In genomic region chr17:31058745-31059085, GRCm38 (mm10) we compare ENCODE assay signal across 7 mouse cellular contexts. TPM values are rescaled to one million over a fixed set of nuclear protein-coding genes. Genes with fewer than 3 reads are reported as not detected.
A peak's percentile ranks its signal among the peaks of the same experiment; 100 is the strongest.
DNase-seq lines count a peak whose midpoint lies in the region; ATAC-seq and TF ChIP-seq lines count a peak whose summit lies in the region.

No protein-coding gene starts in this region.

- peak overlapping the region; percentile 45 for H3K4me3 ChIP-seq in intestine, postnatal 0 days (ENCODE audit: low read depth, low read length)
- peak overlapping the region; percentile 38 for H3K4me3 ChIP-seq in limb, embryonic 11.5 days (ENCODE audit: low read depth, low read length)
- H3K4me3 ChIP-seq in midbrain, embryonic 12.5 days: peak overlapping the region; percentile 54

- no peaks in the 10 kb centered on the region for H3K36me3 ChIP-seq in intestine, postnatal 0 days (ENCODE audit: control insufficient read depth, insufficient read depth)
- no peaks in the 10 kb centered on the region for H3K36me3 ChIP-seq in limb, embryonic 11.5 days (ENCODE audit: control insufficient read depth, insufficient read depth, low read length)
- no peaks in the 10 kb centered on the region for H3K36me3 ChIP-seq in midbrain, embryonic 12.5 days

- WGBS in intestine, postnatal 0 days: 4% methylated on average over 13 of the region's 13 CpGs
- WGBS in limb, embryonic 11.5 days: 4% methylated on average over 13 of the region's 13 CpGs
- WGBS in midbrain, embryonic 12.5 days: 4% methylated on average over 13 of the region's 13 CpGs

- peak; percentile 77 to 78 for DNase-seq in cerebellum, postnatal 10 days
- peak; percentile 74 to 83 for DNase-seq in heart, adult 18-20 months
- peak; percentile 52 for DNase-seq in limb, embryonic 11.5 days (ENCODE audit: low spot score)
- peak; percentile 64 to 68 for DNase-seq in spleen, adult 18-20 months

- ATAC-seq in activated CD4-positive, CD25-positive, alpha-beta regulatory T cell, adult 4 months: peak; percentile 65
- ATAC-seq in intestine, postnatal 0 days: no peak
- no peak for ATAC-seq in limb, embryonic 11.5 days (ENCODE audit: insufficient number of reproducible peaks, low FRiP score, low TSS enrichment, low read depth)
- 0 out of 2 replicates have a peak, but pooled peaks have one; percentile 38 for ATAC-seq in midbrain, embryonic 12.5 days (ENCODE audit: low FRiP score, low read depth)

- 0 out of 2 replicates have a peak, but pooled peaks cover under 1% of the 10 kb centered on the region for H3K9me3 ChIP-seq in intestine, postnatal 0 days (ENCODE audit: control insufficient read depth)
- H3K9me3 ChIP-seq in limb, embryonic 11.5 days (ENCODE audit: control insufficient read depth, low read length): no peaks in the 10 kb centered on the region
- peaks cover 6% of the 10 kb centered on the region; the same call in 1 of the 2 replicates for H3K9me3 ChIP-seq in midbrain, embryonic 12.5 days

- H3K4me2 ChIP-seq in intestine, postnatal 0 days (replicated peaks; ENCODE audit: low read depth): peak overlapping the region; percentile 77
- peak overlapping the region; percentile 81 for H3K4me2 ChIP-seq in limb, embryonic 11.5 days (ENCODE audit: low read depth, severe bottlenecking)
- peak overlapping the region; percentile 63 for H3K4me2 ChIP-seq in midbrain, embryonic 12.5 days (replicated peaks)

- TF ChIP-seq CTCF in intestine, postnatal 0 days (IDR thresholded peaks at IDR 0.05; ENCODE audit: low read depth): no peak

- peaks cover 35% of the 10 kb centered on the region for H3K27me3 ChIP-seq in intestine, postnatal 0 days (replicated peaks; ENCODE audit: control insufficient read depth, insufficient read depth, low read length)
- peaks cover 23% of the 10 kb centered on the region for H3K27me3 ChIP-seq in limb, embryonic 11.5 days (ENCODE audit: control insufficient read depth, insufficient read depth, low read length)
- peaks cover 31% of the 10 kb centered on the region for H3K27me3 ChIP-seq in midbrain, embryonic 12.5 days

- H3K9ac ChIP-seq in intestine, postnatal 0 days (ENCODE audit: low read depth, low read length): no peak overlapping the region
- no peak overlapping the region for H3K9ac ChIP-seq in limb, embryonic 11.5 days (ENCODE audit: low read length)
- H3K9ac ChIP-seq in midbrain, embryonic 12.5 days (replicated peaks): peak overlapping the region; percentile 65

- H3K27ac ChIP-seq in intestine, postnatal 0 days (ENCODE audit: low read depth, low read length): no peak overlapping the region
- no peak overlapping the region for H3K27ac ChIP-seq in limb, embryonic 11.5 days (replicated peaks; ENCODE audit: low read depth, low read length)
- peak overlapping the region; percentile 77 for H3K27ac ChIP-seq in midbrain, embryonic 12.5 days (replicated peaks)

- H3K4me1 ChIP-seq in intestine, postnatal 0 days (replicated peaks; ENCODE audit: control insufficient read depth, insufficient read depth, low read length): no peaks in the 10 kb centered on the region
- peaks cover 19% of the 10 kb centered on the region for H3K4me1 ChIP-seq in limb, embryonic 11.5 days (ENCODE audit: control insufficient read depth, insufficient read depth, low read length)
- peaks cover 36% of the 10 kb centered on the region for H3K4me1 ChIP-seq in midbrain, embryonic 12.5 days

RNA-seq across cellular contexts. Expression of gene Abcg1, which starts 1.2 kb away (rescaled TPM):
- polyA plus RNA-seq in activated CD4-positive, CD25-positive, alpha-beta regulatory T cell, adult 4 months (2017; shearing (Covaris generic)): 100 to 1,000 TPM; 104 to 116 TPM
- total RNA-seq in heart, adult 18-20 months (2021): 1 to 10 TPM; 7.9 to 8.9 TPM
- polyA plus RNA-seq in intestine, postnatal 0 days (2015; fragmentation: Nextera tagmentation; extraction: Ambion mirVana): 3.3 and 3.4 TPM in 2 replicates
- 6.3 and 6.9 TPM in 2 replicates for polyA plus RNA-seq in limb, embryonic 11.5 days (2014; fragmentation: Nextera tagmentation; extraction: Ambion mirVana)
- 14.0 and 15.3 TPM in 2 replicates for polyA plus RNA-seq in midbrain, embryonic 12.5 days (2016; fragmentation: Nextera tagmentation; extraction: Ambion mirVana)

Comparison
In these comparisons a context has a peak if more than half of its experiments do, and no peak if none do; other contexts are left out.
1. ATAC-seq: peak in activated CD4-positive, CD25-positive, alpha-beta regulatory T cell, adult 4 months (single experiment) and midbrain, embryonic 12.5 days (single experiment); none in intestine, postnatal 0 days (single experiment) and limb, embryonic 11.5 days (single experiment).
2. Peak in every context shown above with its lines, with median percentiles within 50 percentile points of each other: DNase-seq, H3K4me2 ChIP-seq and H3K4me3 ChIP-seq.